Comparison of ENCODE assay signal across 8 mouse cellular contexts in genomic region chr2:179769137-179769536, GRCm38 (mm10).
DNase-seq lines count a peak whose midpoint lies in the region; ATAC-seq and TF ChIP-seq lines count a peak whose summit lies in the region.

No protein-coding gene starts in this region.

- TF ChIP-seq CTCF in midbrain, postnatal 0 days (IDR thresholded peaks at IDR 0.05): no peak

- H3K9ac ChIP-seq in midbrain, postnatal 0 days (replicated peaks; ENCODE audit: low read length, poor library complexity, severe bottlenecking): no peak overlapping the region
- no peak overlapping the region for H3K9ac ChIP-seq in midbrain, embryonic 15.5 days

- no peaks in the 10 kb centered on the region for H3K36me3 ChIP-seq in midbrain, postnatal 0 days (ENCODE audit: insufficient read depth, low read length)
- no peaks in the 10 kb centered on the region for H3K36me3 ChIP-seq in midbrain, embryonic 15.5 days (replicated peaks)

- peak; percentile 64 to 72 for DNase-seq in cerebellum, postnatal 14 days
- DNase-seq in cerebellum, adult 11 months: no peak
- DNase-seq in midbrain, postnatal 0 days (ENCODE audit: low spot score): peak; percentile 85
- DNase-seq in heart, postnatal 4 days: peak; percentile 83
- DNase-seq in left cerebral cortex, postnatal 25 days (ENCODE audit: low spot score in 2 of 2): peak; percentile 51 to 53
- DNase-seq in right cerebral cortex, postnatal 14 days: peak; percentile 62
- no peak for DNase-seq in urinary bladder, postnatal 10 days (ENCODE audit: low spot score)

- no peak overlapping the region for H3K4me3 ChIP-seq in midbrain, postnatal 0 days (ENCODE audit: low read depth, low read length)
- no peak overlapping the region for H3K4me3 ChIP-seq in midbrain, embryonic 15.5 days

- intact Hi-C loops in left cerebral cortex, postnatal 25 days (cut with DNase I): no loop called here

- 71% methylated on average over 5 of the region's 5 CpGs for WGBS in midbrain, postnatal 0 days
- WGBS in midbrain, embryonic 15.5 days: 77% methylated on average over 5 of the region's 5 CpGs

- H3K4me2 ChIP-seq in midbrain, postnatal 0 days (ENCODE audit: low read depth, low read length, poor library complexity, severe bottlenecking): no peak overlapping the region
- no peak overlapping the region for H3K4me2 ChIP-seq in midbrain, embryonic 15.5 days

- ATAC-seq in midbrain, postnatal 0 days (ENCODE audit: low FRiP score): no peak
- no peak for ATAC-seq in midbrain, embryonic 15.5 days (replicated peaks)

- no peaks in the 10 kb centered on the region for H3K9me3 ChIP-seq in midbrain, postnatal 0 days (ENCODE audit: low read length)
- no peaks in the 10 kb centered on the region for H3K9me3 ChIP-seq in midbrain, embryonic 15.5 days

- H3K27ac ChIP-seq in midbrain, postnatal 0 days (ENCODE audit: low read depth, low read length): no peak overlapping the region
- H3K27ac ChIP-seq in midbrain, embryonic 15.5 days: no peak overlapping the region

- H3K4me1 ChIP-seq in midbrain, postnatal 0 days (ENCODE audit: insufficient read depth, low read length): peaks cover 2% of the 10 kb centered on the region; the same call in 1 of the 2 replicates
- peaks cover 33% of the 10 kb centered on the region for H3K4me1 ChIP-seq in midbrain, embryonic 15.5 days

- H3K27me3 ChIP-seq in midbrain, postnatal 0 days (ENCODE audit: insufficient read depth, low read length): no peaks in the 10 kb centered on the region
- H3K27me3 ChIP-seq in midbrain, embryonic 15.5 days (replicated peaks): 0 out of 2 replicates have a peak, but pooled peaks cover 2% of the 10 kb centered on the region

Comparison
In these comparisons a context has a peak if more than half of its experiments do, and no peak if none do; other contexts are left out.
1. DNase-seq: peak in cerebellum, postnatal 14 days (2 of 2), midbrain, postnatal 0 days (single experiment), heart, postnatal 4 days (single experiment), left cerebral cortex, postnatal 25 days (2 of 2) and right cerebral cortex, postnatal 14 days (single experiment); none in cerebellum, adult 11 months (single experiment) and urinary bladder, postnatal 10 days (single experiment).